Mouse (Mus musculus): ENCODE measurements around the gene Cdk5r1. TPM values are rescaled to one million over a fixed set of nuclear protein-coding genes. Genes with fewer than 3 reads are reported as not detected.

The Cdk5r1 gene
- total RNA-seq, 2 experiments from 2014 or later, result 329 to 334 TPM

DNA sequence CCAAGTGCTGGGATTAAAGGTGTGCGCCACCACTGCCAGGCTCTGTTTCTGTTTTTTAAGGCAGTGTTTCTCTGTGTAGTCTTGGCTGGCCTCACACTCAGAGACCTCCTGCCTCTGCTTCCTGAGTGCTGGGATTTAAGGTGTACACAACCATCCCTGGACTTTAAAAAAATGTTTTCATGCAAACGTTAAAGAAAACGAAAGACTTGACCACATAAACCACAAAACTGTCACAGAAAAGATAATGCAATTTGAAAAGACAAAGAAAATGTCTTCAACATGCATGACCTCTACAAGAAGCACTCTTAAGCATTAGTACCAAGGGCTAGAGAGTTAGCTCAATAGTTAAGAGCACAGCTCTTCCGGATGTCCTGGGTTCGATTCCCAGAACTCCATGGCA lies 47.4 kb downstream of the Cdk5r1 start:
- no peak overlapping the region for H3K4me3 ChIP-seq
- no peak overlapping the region for H3K27ac ChIP-seq
- intact Hi-C loops (cut with DNase I), result no loop called here
- TF ChIP-seq CTCF (IDR thresholded peaks at IDR 0.05), result no peak
- no peak for DNase-seq (ENCODE audit: extremely low spot score in 1 of 2, low spot score in 2 of 2)

- peak; percentile 32 for TF ChIP-seq CTCF (IDR thresholded peaks at IDR 0.05)
- no peak for DNase-seq (ENCODE audit: extremely low spot score in 1 of 2, low spot score in 2 of 2)
- Histone ChIP-seq H3K27ac (no peak overlapping the region), H3K4me3 (no peak overlapping the region)
- intact Hi-C loops (cut with DNase I), result no loop called here
Measured at GRCm38 (mm10) chr11:80527697-80528096, 50.9 kb downstream of the Cdk5r1 start.

DNA sequence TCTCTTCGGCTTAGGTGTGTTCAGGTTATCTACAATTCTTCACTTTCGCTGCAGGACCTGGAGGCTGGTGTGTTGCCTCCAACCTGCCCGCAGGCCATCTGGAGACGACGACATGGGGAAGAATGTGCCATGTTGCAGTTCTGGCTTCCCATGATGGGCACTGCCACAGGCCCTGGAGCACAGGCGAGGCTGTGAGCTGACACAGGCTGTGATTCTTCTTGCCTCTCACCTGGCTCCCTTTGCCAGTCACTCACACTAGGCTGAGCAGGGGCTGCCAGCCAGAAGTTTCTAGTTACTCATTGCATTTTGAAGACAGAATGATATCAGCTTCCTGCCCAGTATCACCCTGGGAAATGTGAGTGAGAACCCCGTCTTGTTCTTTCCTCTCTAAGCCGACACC lies 52.3 kb downstream of the Cdk5r1 start:
- TF ChIP-seq CTCF (IDR thresholded peaks at IDR 0.05), result no peak
- intact Hi-C loops (cut with DNase I), result no loop called here
- Histone ChIP-seq H3K27ac (no peak overlapping the region), H3K4me3 (no peak overlapping the region)
- no peak for DNase-seq (ENCODE audit: extremely low spot score in 1 of 2, low spot score in 2 of 2)

Other genes with a start within 250 kb of the Cdk5r1 start
- gene Rhbdl3, start 176.1 kb upstream of the Cdk5r1 start, total RNA-seq (2021), result 10 to 100 TPM; 22.9 to 27.7 TPM
- gene 5730455P16Rik, start 99.0 kb upstream of the Cdk5r1 start, total RNA-seq (2021), result 10 to 100 TPM; 47.8 to 51.7 TPM
- gene Zfp207, start 93.7 kb upstream of the Cdk5r1 start, total RNA-seq (2021), result 100 to 1,000 TPM; 132 to 135 TPM
- 100 to 1,000 TPM; 102 to 103 TPM for gene Psmd11, start 48.4 kb upstream of the Cdk5r1 start, total RNA-seq (2021)